Mouse (Mus musculus): Measurements from ENCODE around the gene Cbx7. TPM values are rescaled to one million over a fixed set of nuclear protein-coding genes. Genes with fewer than 3 reads are reported as not detected.

Cbx7 gene
- total RNA-seq, 1 experiment, result 171 TPM

DNA sequence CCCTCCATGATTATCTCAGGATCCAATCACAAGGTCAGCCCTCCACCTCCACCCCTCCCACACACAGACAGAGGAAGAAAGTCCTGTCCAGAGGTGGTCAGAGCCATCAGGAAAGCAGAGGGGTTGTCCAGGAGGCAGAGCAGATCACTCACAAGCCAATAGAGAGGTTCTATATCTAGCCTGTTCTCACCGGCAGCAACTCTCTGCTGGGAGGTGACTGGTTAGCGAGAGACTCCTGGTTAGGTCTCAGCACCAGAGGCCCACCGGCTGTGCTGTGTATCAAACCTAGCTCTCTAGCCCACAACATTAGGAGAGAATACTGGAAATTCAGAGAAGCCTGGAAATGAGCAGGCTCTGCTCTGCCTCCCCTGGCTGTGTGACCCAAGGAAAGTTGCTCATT, 41.2 kb downstream of the Cbx7 start:
- no peak overlapping the region for H3K9ac ChIP-seq (ENCODE audit: insufficient read depth, low read depth, low read length, poor library complexity, severe bottlenecking)
- 0 out of 4 replicates have a peak overlapping the region, but pooled peaks of 1 of the 2 experiments have one; percentile 3 for H3K4me3 ChIP-seq (ENCODE audit: insufficient read depth in 1 of 2, low read depth in 1 of 2, low read length in 2 of 2, poor library complexity in 1 of 2, severe bottlenecking in 1 of 2)
- TF ChIP-seq CHD2 (IDR thresholded peaks at IDR 0.05; ENCODE audit: low read depth, low read length) (no peak), HCFC1 (IDR thresholded peaks at IDR 0.05; ENCODE audit: borderline replicate concordance, insufficient read depth, low read length) (no peak), ZNF384 (IDR thresholded peaks at IDR 0.05; ENCODE audit: low read depth, low read length) (no peak), ZC3H11A (IDR thresholded peaks at IDR 0.05; ENCODE audit: borderline replicate concordance, low read depth, low read length) (no peak), MAFK (IDR thresholded peaks at IDR 0.05; ENCODE audit: insufficient read depth, low read depth, low read length) (no peak)
- DNase-seq (ENCODE audit: low read depth, low spot score), result no peak
- peaks cover 35% of the 10 kb centered on the region for H3K36me3 ChIP-seq (ENCODE audit: control insufficient read depth, insufficient read depth, low read length, poor library complexity, severe bottlenecking)
- in situ Hi-C loops (cut with MboI; ENCODE audit: low sequenced_read_pairs in 2 of 2, unreplicated experiment in 2 of 2), result no loop called here
- H3K4me1 ChIP-seq (ENCODE audit: control insufficient read depth in 2 of 2, insufficient read depth in 2 of 2, low read length in 2 of 2, poor library complexity in 1 of 2), result peaks cover 3 to 16% of the 10 kb centered on the region in 2 experiments; a peak in 3 of 4 replicates
- H3K27ac ChIP-seq (ENCODE audit: insufficient read depth, low read depth, low read length, poor library complexity, severe bottlenecking), result no peak overlapping the region
- no peaks in the 10 kb centered on the region for H3K9me3 ChIP-seq (ENCODE audit: control insufficient read depth, insufficient read depth, low read depth, low read length)

- TF ChIP-seq HCFC1 (IDR thresholded peaks at IDR 0.05; ENCODE audit: borderline replicate concordance, insufficient read depth, low read length) (no peak), ZNF384 (IDR thresholded peaks at IDR 0.05; ENCODE audit: low read depth, low read length) (no peak), ZC3H11A (IDR thresholded peaks at IDR 0.05; ENCODE audit: borderline replicate concordance, low read depth, low read length) (no peak), CHD2 (IDR thresholded peaks at IDR 0.05; ENCODE audit: low read depth, low read length) (no peak), MAFK (IDR thresholded peaks at IDR 0.05; ENCODE audit: insufficient read depth, low read depth, low read length) (no peak)
- Histone ChIP-seq H3K9me3 (ENCODE audit: control insufficient read depth, insufficient read depth, low read depth, low read length) (no peaks in the 10 kb centered on the region), H3K4me1 (ENCODE audit: control insufficient read depth in 2 of 2, insufficient read depth in 2 of 2, low read length in 2 of 2, poor library complexity in 1 of 2) (peaks cover 3 to 16% of the 10 kb centered on the region in 2 experiments; a peak in 3 of 4 replicates), H3K9ac (ENCODE audit: insufficient read depth, low read depth, low read length, poor library complexity, severe bottlenecking) (peak overlapping the region; percentile 38; the same call in 1 of the 2 replicates), H3K4me3 (ENCODE audit: insufficient read depth in 1 of 2, low read depth in 1 of 2, low read length in 2 of 2, poor library complexity in 1 of 2, severe bottlenecking in 1 of 2) (peak overlapping the region in 1 of 2 experiments; percentile 56; a peak in 1 of 4 replicates), H3K27ac (ENCODE audit: insufficient read depth, low read depth, low read length, poor library complexity, severe bottlenecking) (peak overlapping the region; percentile 92), H3K36me3 (ENCODE audit: control insufficient read depth, insufficient read depth, low read length, poor library complexity, severe bottlenecking) (peaks cover 39% of the 10 kb centered on the region)
- no peak for DNase-seq (ENCODE audit: low read depth, low spot score)
- in situ Hi-C loops (cut with MboI; ENCODE audit: low sequenced_read_pairs in 2 of 2, unreplicated experiment in 2 of 2), result no loop called here
Observed at GRCm38 (mm10) chr15:79928736-79929135, 42.2 kb downstream of the Cbx7 start.

GRCm38 (mm10) chr15:79928316-79928715, 42.6 kb downstream of the Cbx7 start:
- DNase-seq (ENCODE audit: low read depth, low spot score), result no peak
- in situ Hi-C loops (cut with MboI; ENCODE audit: low sequenced_read_pairs in 2 of 2, unreplicated experiment in 2 of 2), result no loop called here
- H3K36me3 ChIP-seq (ENCODE audit: control insufficient read depth, insufficient read depth, low read length, poor library complexity, severe bottlenecking), result peaks cover 43% of the 10 kb centered on the region
- peaks cover 3 to 17% of the 10 kb centered on the region in 2 experiments; a peak in 3 of 4 replicates for H3K4me1 ChIP-seq (ENCODE audit: control insufficient read depth in 2 of 2, insufficient read depth in 2 of 2, low read length in 2 of 2, poor library complexity in 1 of 2)
- H3K4me3 ChIP-seq (ENCODE audit: insufficient read depth in 1 of 2, low read depth in 1 of 2, low read length in 2 of 2, poor library complexity in 1 of 2, severe bottlenecking in 1 of 2), result peak overlapping the region; percentile 11 to 56
- H3K9ac ChIP-seq (ENCODE audit: insufficient read depth, low read depth, low read length, poor library complexity, severe bottlenecking), result peak overlapping the region; percentile 38; the same call in 1 of the 2 replicates
- H3K27ac ChIP-seq (ENCODE audit: insufficient read depth, low read depth, low read length, poor library complexity, severe bottlenecking), result peak overlapping the region; percentile 92
- TF ChIP-seq HCFC1 (IDR thresholded peaks at IDR 0.05; ENCODE audit: borderline replicate concordance, insufficient read depth, low read length) (no peak), ZC3H11A (IDR thresholded peaks at IDR 0.05; ENCODE audit: borderline replicate concordance, low read depth, low read length) (no peak), ZNF384 (IDR thresholded peaks at IDR 0.05; ENCODE audit: low read depth, low read length) (no peak), MAFK (IDR thresholded peaks at IDR 0.05; ENCODE audit: insufficient read depth, low read depth, low read length) (no peak), CHD2 (IDR thresholded peaks at IDR 0.05; ENCODE audit: low read depth, low read length) (no peak)
- H3K9me3 ChIP-seq (ENCODE audit: control insufficient read depth, insufficient read depth, low read depth, low read length), result no peaks in the 10 kb centered on the region

GRCm38 (mm10) chr15:79927637-79928122, 43.2 kb downstream of the Cbx7 start:
- peak overlapping the region; percentile 73 for H3K9ac ChIP-seq (ENCODE audit: insufficient read depth, low read depth, low read length, poor library complexity, severe bottlenecking)
- H3K27ac ChIP-seq (ENCODE audit: insufficient read depth, low read depth, low read length, poor library complexity, severe bottlenecking), result peak overlapping the region; percentile 92
- peak overlapping the region; percentile 46 to 56 for H3K4me3 ChIP-seq (ENCODE audit: insufficient read depth in 1 of 2, low read depth in 1 of 2, low read length in 2 of 2, poor library complexity in 1 of 2, severe bottlenecking in 1 of 2)
- peaks cover 3 to 19% of the 10 kb centered on the region in 2 experiments; a peak in 3 of 4 replicates for H3K4me1 ChIP-seq (ENCODE audit: control insufficient read depth in 2 of 2, insufficient read depth in 2 of 2, low read length in 2 of 2, poor library complexity in 1 of 2)
- in situ Hi-C loops (cut with MboI; ENCODE audit: low sequenced_read_pairs in 2 of 2, unreplicated experiment in 2 of 2), result no loop called here
- TF ChIP-seq HCFC1 (IDR thresholded peaks at IDR 0.05; ENCODE audit: borderline replicate concordance, insufficient read depth, low read length), result no peak
- no peak for TF ChIP-seq MAFK (IDR thresholded peaks at IDR 0.05; ENCODE audit: insufficient read depth, low read depth, low read length)
- no peak for TF ChIP-seq ZNF384 (IDR thresholded peaks at IDR 0.05; ENCODE audit: low read depth, low read length)
- no peak for TF ChIP-seq CHD2 (IDR thresholded peaks at IDR 0.05; ENCODE audit: low read depth, low read length)
- TF ChIP-seq ZC3H11A (IDR thresholded peaks at IDR 0.05; ENCODE audit: borderline replicate concordance, low read depth, low read length), result no peak
- no peak for DNase-seq (ENCODE audit: low read depth, low spot score)
- no peaks in the 10 kb centered on the region for H3K9me3 ChIP-seq (ENCODE audit: control insufficient read depth, insufficient read depth, low read depth, low read length)
- H3K36me3 ChIP-seq (ENCODE audit: control insufficient read depth, insufficient read depth, low read length, poor library complexity, severe bottlenecking), result peaks cover 47% of the 10 kb centered on the region
